Mouse (Mus musculus) MN1 (cell line): ENCODE results near the gene 4931417E11Rik.

Experiments
- DNase-seq: peaks from one replicate; pipeline ENCODE4 v3.0.0-alpha.2; 2016; ENCODE audit warnings: low spot score

Gene 4931417E11Rik

GRCm38 (mm10) chr6:73469567-73469966 is at the start of gene 4931417E11Rik:
4931417E11Rik (minus strand) TSS chr6:73469667.
- DNase-seq = no peak

- DNase-seq = no peak
Measured at GRCm38 (mm10) chr6:73517818-73518396, 48.4 kb upstream of the 4931417E11Rik start.

GRCm38 (mm10) chr6:73512907-73513306 is 43.4 kb upstream of the 4931417E11Rik start:
- DNase-seq = no peak

- DNase-seq = no peak
Measured at GRCm38 (mm10) chr6:73499631-73500030, 30.2 kb upstream of the 4931417E11Rik start.

- DNase-seq = no peak
Measured at GRCm38 (mm10) chr6:73497321-73497720, 27.9 kb upstream of the 4931417E11Rik start.

- DNase-seq = no peak
Measured at GRCm38 (mm10) chr6:73490524-73490923, 21.1 kb upstream of the 4931417E11Rik start.

GRCm38 (mm10) chr6:73485616-73486015 is 16.1 kb upstream of the 4931417E11Rik start:
- no peak for DNase-seq

- DNase-seq = no peak
Measured at GRCm38 (mm10) chr6:73466084-73466483, 3.4 kb downstream of the 4931417E11Rik start.

GRCm38 (mm10) chr6:73462543-73462942 is 6.9 kb downstream of the 4931417E11Rik start:
- no peak for DNase-seq

- no peak for DNase-seq
Measured at GRCm38 (mm10) chr6:73433912-73434311, 35.6 kb downstream of the 4931417E11Rik start.

- DNase-seq = no peak
Measured at GRCm38 (mm10) chr6:73428618-73429336, 40.7 kb downstream of the 4931417E11Rik start.

- no peak for DNase-seq
Measured at GRCm38 (mm10) chr6:73427273-73427812, 42.1 kb downstream of the 4931417E11Rik start.
